Mouse (Mus musculus) left cerebral cortex, postnatal 10 days (tissue): ENCODE data around the gene Pias3. TPM values are rescaled to one million over a fixed set of nuclear protein-coding genes. Genes with fewer than 3 reads are reported as not detected.
"Not testable (repeated sequence)": the region's sequence is repeated elsewhere in the genome, so short reads cannot be mapped to it uniquely, and the experiment has no call there.

Experiments
- DNase-seq, 2 experiments: peaks; one replicate each; pipeline ENCODE4 v3.0.0; 2021 to 2022; ENCODE audit warnings: low spot score in 2 of 2, mixed read lengths in 1 of 2; ENCODE audit errors: extremely low spot score in 1 of 2
- intact Hi-C: fragments of 180-260 bp; cut with DNase I; formaldehyde crosslinking; loops from one replicate; pipeline ENCODE4 v1.15.1; 2025
- total RNA-seq, 2 experiments: library from RNA; stranded (reverse); gene quantifications; 2 replicates each; pipeline ENCODE4 v1.2.3; 2021

The Pias3 gene
- total RNA-seq, 2 experiments from 2014 or later: 19.7 to 26.6 TPM

DNA sequence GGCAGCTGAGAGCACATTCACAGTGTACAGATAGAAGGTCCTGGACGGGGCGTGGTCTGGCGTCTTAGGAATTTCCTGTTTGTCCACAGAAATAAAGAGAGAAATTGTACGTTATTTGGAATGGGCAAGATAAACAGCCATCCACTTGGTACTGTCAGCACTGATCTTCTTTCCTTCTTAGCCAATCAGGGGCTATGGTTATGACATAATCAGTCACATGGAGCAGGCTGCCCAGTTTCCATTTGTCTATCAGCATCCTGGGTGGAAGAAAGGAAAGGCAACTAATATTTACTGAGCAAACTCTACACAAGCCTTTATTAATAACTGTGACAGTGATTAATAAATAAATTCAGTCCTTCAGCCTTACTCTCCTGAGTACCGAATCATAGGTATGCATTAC, 18.1 kb downstream of the Pias3 start:
- intact Hi-C loops: no loop called here
- DNase-seq: no peak

DNA sequence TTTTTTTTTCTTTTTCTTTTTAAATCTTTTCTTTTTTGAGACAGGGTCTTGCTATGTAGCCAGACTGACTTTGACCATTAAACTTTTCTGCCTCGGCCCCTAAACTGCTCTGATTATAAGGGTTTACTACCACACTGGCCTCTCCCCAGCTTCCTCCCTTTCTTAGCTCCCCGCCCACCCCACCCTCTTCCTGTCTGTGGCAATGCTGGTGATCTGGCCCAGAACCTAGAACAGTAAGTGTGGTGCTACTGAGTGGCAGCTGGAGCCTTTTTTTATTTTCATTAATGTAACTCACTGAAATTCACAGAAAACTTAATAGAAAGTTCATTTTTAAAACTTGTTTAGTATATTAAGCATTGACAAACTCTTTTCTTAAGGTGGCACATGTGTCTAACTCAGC, 19.7 kb downstream of the Pias3 start:
- DNase-seq: no peak
- intact Hi-C loops: no loop called here

DNA sequence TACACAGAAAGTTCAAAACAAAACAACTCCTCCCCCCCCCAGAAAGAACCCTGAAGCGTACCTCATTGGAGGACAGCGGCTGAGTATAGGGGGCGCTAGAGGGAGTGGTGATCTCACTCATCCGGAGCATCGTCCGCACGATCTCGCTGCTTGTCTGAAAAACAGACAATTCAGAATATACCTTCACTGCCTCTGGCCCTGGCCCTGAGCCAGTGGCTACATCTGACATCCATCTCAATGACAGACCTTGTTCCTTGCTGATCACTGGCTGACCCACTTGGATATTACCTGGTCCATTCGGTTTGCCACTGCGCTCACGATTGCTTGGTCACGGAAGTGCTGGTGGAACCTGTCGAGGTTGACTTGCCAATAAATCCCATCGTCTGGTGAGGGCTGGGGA, 23.0 kb downstream of the Pias3 start:
- peak in 1 of 2 experiments; percentile 79 for DNase-seq
- intact Hi-C loops: no loop called here

DNA sequence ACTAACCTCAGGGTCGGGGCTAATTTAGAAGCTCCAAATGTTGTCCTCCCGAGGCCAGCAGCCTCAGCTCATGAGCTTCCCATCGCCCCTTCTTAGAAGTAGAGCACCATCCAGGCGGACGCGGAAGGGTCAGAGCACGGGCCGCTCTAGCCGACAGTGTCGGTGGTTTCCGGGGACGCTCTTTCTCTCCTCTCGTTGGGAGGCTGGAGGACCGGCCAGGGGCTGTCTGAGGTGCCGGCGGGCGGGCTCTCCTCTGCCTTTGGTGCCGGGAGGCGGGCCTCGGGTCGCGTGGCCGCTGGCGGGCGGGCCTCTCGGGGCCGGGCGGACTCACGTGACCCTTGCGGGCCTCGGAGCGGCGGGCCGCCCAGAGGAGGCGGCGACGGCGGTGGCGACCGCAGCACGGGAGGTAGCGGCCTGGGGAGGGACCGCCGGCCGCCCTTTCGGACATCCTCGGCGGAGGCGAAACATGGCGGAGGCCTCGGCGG, 31.2 kb downstream of the Pias3 start, which contains the start of the genes Polr3c and Rnf115:
Gene Polr3c, minus strand, starts transcription at position 286 of the 485 bp plus-strand sequence.
Gene Rnf115, plus strand, starts transcription at position 322 of the 485 bp plus-strand sequence.
- peak; percentile 90 to 98 for DNase-seq
- intact Hi-C loops: no loop called here

DNA sequence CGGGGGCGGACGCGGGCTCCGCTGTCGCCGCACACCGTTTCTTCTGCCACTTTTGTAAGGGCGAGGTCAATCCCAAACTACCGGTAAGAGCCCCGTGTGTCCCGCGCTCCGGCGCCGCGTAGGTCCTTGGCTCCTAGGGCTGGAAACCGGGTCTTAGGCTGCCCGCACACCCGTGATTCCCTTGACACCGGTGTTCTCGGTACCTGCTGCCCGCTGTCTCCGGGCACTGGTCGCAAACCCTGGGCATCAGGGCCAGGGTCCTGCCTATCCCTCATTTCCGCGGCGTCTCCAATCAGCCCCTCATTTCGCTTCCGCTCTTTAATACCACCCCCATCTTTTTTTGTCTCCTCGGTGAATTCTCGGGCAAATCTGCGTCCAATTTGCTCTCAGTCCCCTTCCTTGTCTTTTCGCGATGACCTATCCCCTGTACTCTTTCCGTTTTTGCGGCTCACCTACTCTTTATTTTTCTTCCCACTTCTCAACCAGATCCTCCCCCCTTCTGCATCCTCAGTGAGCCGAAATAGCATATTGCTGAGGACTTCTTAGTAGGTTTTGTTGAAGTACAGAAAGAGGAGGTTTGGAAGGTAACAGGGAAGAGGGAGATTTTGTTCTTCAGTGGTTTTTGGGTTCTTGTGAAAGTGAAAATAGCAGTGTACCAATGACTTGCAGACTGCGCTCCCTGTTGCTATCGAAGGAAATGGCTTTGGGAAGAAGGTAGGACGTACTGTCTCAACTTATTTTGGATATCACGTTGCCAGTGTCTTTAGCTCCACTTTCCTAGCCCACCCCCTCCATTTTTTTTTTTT, 31.8 kb downstream of the Pias3 start:
- intact Hi-C loops: no loop called here
- DNase-seq: peak in 1 of 2 experiments; percentile 45

DNA sequence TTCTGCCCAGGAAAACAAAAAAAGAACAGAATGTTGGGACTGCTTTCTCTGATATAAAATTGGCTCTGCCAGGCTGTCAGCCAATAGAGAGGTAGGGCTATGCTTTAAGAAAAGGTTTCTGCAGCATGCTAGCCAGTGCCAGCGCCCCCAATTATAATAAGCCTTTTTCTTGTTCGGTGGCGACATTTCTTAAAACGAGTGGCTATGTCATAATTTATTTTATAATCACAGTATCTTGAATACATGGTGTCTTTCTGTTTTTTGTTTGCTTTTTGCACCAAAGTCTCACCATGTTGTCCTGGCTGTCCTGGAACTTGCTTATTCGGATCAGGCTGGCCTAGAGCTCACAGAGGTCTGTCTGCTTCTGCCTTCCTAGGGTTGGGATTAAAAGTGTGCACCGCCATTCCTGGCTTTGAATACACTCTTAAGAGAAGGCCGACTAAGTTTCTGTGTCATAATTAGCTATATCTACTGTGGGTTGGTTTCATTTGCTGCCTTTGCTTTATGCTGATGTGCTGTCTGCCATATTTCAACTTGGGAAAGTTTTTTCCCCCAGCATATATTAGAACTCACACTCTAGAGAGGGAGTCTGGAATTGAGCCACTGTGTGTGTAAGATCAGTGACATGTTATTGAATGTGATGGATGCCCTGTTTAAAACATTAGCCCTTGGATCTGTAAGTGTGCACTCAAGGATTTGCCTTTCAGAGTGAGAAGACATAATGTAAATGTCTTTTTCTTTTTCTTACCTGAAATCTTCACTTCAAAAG, 32.6 kb downstream of the Pias3 start:
- intact Hi-C loops: no loop called here
- no peak for DNase-seq

DNA sequence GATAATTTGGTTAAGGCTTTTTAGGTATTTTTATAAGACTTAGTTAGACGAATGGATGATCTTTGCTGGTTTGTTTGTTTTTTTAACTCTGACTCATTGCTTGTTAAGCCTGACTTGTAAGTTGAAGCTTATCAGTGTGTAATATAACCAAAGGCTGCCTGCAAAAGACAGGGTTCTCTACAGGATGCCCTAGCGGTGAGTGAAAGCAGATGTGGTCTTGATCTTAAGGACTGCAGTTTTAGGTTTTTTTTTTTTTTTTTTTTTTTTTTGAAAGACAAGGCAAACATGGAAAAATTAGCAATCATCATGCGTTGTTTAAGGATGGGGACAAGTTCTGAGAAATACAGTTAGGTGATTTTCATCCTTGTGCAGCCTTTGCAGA, 33.2 kb downstream of the Pias3 start:
- DNase-seq: no peak
- intact Hi-C loops: no loop called here

DNA sequence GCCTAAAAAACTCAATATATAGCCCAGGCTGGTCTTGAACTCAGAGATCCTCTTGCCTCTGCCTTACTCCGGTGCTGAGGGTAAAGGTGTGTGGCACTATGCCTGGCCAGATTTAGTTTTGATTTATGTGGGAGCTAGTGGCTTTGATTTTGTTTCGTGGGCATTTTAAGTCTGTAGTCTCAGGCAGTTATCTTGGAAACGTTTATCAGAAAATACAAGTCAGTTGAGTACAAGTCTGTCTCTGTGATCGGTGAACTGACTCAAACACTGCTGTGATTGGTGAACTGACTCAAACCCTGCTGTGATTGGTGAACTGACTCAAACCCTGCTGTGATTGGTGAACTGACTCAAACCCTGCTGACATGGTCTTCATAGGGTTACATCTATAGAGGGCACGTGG, 34.6 kb downstream of the Pias3 start:
- DNase-seq: no peak
- intact Hi-C loops: no loop called here

DNA sequence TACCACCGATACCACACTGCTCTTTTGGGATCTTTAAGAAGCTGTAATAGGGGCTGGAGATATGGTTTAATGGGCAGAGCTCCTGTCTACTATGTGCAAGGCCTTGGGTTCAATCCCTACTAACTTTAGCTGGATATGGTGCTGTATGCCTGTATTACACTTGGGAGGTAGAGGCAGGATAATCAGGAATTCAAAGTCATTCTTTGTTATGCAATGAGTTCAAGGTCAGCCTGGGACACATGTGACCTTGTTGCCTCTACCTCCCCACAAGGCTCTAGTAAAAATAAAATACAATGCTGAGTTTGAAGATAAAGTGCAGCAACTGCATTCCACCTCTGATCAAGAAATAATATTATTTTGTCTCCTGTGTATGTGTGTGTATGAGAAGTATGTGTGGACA, 37.8 kb downstream of the Pias3 start:
- intact Hi-C loops: no loop called here
- no peak for DNase-seq

DNA sequence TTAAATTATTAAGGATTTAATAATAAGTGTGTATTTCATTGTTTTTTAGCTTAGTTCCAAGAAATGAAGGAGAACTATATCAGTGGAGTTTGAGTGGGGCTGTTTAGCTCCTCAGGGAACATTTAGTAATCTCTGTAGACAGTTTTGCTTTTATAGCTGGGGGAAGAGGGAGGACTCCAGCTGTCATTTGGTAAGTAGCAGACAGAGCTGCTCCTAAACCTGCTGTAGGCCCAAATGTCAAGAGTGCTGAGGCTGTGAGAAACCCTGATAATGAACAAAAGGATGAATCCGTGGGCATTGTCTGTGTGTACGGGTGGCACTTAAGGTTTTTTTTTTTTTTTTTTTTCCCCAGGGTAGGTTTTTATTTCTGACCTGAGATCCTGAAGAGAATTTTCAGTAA, 39.0 kb downstream of the Pias3 start:
- DNase-seq: no peak
- intact Hi-C loops: no loop called here

DNA sequence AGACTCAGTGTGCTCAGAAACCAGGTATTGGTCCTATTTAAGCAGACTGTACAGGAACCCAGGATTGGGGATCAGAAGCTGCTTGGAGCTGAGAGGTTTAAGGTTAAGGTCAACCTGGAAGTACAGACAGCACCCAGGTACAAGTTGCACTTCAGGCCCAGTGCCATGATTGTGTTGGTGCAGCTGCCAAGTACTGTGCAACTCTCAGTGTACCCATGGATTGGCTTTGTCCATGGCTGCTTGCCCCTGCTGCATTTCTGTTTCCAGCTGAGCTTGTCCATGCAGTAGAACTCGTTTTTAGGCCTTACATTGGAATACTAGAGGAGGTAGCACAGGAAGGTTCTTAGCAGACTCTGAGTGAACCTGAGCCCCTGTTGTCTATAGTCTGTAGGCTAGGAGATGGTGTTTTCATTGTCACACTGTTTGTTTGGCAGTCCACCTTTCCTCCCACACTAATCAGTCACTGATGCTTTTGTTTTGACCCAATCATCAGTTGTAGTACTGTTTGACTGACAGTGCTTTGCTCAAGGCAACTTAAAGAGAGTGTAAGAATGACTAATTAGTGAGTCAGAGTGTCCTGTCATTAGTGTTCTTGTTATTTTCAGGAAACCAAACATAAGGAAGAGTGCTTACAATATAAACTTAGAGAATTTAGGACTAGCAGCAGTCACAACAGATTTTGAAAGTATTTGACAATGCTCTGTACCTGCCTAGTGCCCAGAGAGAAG, 41.0 kb downstream of the Pias3 start:
- DNase-seq: no peak
- intact Hi-C loops: no loop called here

DNA sequence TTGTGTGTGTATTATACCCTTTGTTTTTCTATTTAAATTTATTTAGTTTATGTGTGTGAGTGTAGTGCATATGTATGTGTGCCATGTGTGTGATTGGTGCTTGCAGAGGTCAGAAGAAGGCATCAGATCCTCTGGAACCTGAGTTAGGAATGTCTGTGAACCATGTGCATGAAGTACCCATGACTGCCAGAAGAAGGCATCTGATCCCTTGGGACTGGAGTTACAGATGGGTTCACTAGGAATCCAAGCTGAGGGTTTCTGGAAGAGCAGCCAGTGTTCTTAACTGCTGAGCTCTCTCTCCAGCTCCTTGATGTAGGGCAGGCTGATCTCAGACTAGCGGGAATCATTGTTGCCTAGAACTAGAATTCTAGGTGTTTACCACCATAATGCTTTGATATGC, 41.8 kb downstream of the Pias3 start:
- no peak for DNase-seq
- intact Hi-C loops: no loop called here

DNA sequence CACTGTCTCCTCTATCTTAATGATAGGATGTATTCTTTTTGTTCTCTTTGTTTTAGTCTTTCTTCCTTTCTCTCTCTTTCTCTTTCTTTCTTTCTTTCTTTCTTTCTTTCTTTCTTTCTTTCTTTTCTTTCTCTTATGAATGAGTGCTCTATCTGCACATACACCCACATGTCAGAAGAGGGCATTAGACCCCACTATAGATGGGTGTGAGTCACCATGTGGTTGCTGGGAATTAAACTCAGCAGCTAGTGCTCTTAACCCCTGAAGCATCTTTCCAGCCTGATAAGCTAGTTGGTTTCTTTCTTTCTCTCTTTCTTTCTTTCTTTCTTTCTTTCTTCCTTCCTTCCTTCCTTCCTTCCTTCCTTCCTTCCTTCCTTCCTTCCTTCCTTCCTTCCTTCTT, 44.1 kb downstream of the Pias3 start:
- DNase-seq, intact Hi-C loops: not testable (repeated sequence)

DNA sequence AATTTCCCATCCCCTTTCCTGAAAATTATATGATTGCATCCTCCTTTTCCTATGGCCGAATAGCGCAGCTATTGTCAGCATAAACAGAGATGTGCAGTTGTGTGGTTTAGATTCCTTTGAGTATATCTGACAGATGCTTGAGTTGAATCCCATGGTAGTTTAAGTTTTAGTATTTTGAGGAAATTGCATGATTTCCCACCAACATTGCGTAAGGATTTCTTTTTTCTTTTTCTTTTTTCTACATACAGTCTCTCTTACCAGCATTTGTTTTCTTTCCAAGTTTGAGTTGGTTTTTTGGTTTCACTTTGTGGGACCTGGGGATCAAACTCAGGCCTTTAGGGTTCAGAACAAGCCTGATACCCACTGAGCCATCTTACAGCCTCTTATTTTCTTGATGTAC, 48.2 kb downstream of the Pias3 start:
- intact Hi-C loops: no loop called here
- no peak for DNase-seq

DNA sequence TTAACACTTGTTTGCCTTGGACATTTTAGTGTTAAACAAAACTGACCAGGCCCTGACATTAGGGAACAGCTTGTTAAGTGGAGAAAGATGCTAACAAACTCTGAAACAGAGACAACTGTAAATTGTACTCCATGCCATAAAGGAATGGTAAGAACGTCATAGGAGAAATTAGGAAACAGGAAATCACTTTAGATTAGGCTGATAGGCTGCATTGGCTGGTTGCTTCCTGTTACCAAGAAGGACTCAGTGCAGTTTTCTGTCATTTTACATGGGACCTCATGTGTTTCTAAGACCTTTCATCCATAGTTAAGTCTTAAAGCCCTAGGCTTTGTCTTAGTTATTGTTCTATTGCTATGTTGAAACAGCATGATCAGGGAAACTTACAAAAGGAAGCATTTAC, 50.6 kb downstream of the Pias3 start:
- intact Hi-C loops: no loop called here
- DNase-seq: no peak

Other genes with a start within 250 kb of the Pias3 start
- not detected for gene BC107364, start 244.1 kb upstream of the Pias3 start, total RNA-seq
- gene Hfe2, start 171.2 kb upstream of the Pias3 start, total RNA-seq: under 1 TPM; 0.39 to 0.57 TPM
- gene Txnip, start 138.4 kb upstream of the Pias3 start, total RNA-seq: 10 to 100 TPM; 40.3 to 45.4 TPM
- gene Gm16253, start 119.4 kb upstream of the Pias3 start, total RNA-seq: not detected
- gene Polr3gl, start 102.2 kb upstream of the Pias3 start, total RNA-seq: 10 to 100 TPM; 26.3 to 29.3 TPM
- 10 to 100 TPM; 56.6 to 57.0 TPM for gene Ankrd34a, start 99.7 kb upstream of the Pias3 start, total RNA-seq
- 10 to 100 TPM; 26.5 to 27.1 TPM for gene Lix1l, start 95.2 kb upstream of the Pias3 start, total RNA-seq
- gene Rbm8a, start 66.5 kb upstream of the Pias3 start, total RNA-seq: 10 to 100 TPM; 48.0 to 54.2 TPM
- gene Pex11b, start 61.0 kb upstream of the Pias3 start, total RNA-seq: 10 to 100 TPM; 46.2 to 47.7 TPM
- gene Gm42957, start 60.9 kb upstream of the Pias3 start, total RNA-seq: under 1 TPM; 0.12 to 0.28 TPM
- gene Itga10, start 50.8 kb upstream of the Pias3 start, total RNA-seq: 1 to 10 TPM; 1.4 to 1.9 TPM
- 1 to 10 TPM; 7.1 to 7.9 TPM for gene Ankrd35, start 26.3 kb upstream of the Pias3 start, total RNA-seq
- 1 to 10 TPM; 4.7 to 5.8 TPM for gene Nudt17, start 12.2 kb downstream of the Pias3 start, total RNA-seq
- 10 to 100 TPM; 27.5 to 28.1 TPM for gene Polr3c, start 31.2 kb downstream of the Pias3 start, total RNA-seq
- 10 to 100 TPM; 64.1 to 67.2 TPM for gene Rnf115, start 31.3 kb downstream of the Pias3 start, total RNA-seq
- not detected for gene Pdzk1, start 132.9 kb downstream of the Pias3 start, total RNA-seq
- not detected for gene Cd160, start 133.0 kb downstream of the Pias3 start, total RNA-seq
- gene Gja5, start 208.3 kb downstream of the Pias3 start, total RNA-seq: 1 to 10 TPM; 2.2 to 2.8 TPM
- 10 to 100 TPM; 43.8 to 45.9 TPM for gene Gpr89, start 209.0 kb downstream of the Pias3 start, total RNA-seq
- not detected for gene Gja8, start 229.6 kb downstream of the Pias3 start, total RNA-seq